Mouse (Mus musculus) urinary bladder, postnatal 36 days (tissue): Measurements from ENCODE around the gene Gm21258.
"Not testable (repeated sequence)": the region's sequence is repeated elsewhere in the genome, so short reads cannot be mapped to it uniquely, and the experiment has no call there.

Experiments used
- DNase-seq, 2 experiments: peaks; one replicate each; pipeline ENCODE4 v3.0.0; 2022; ENCODE audit warnings: low spot score in 2 of 2, mixed read lengths in 1 of 2

Gm21258 gene

GRCm38 (mm10) chrY:52779740-52780139, at the start of gene Gm21258:
TSS of gene Gm21258 (plus strand) at chrY:52780040.
- not testable (repeated sequence) for DNase-seq
